9 mouse cellular contexts compared by ENCODE assay signal in genomic region chr12:80687788-80688211, GRCm38 (mm10). TPM values are rescaled to one million over a fixed set of nuclear protein-coding genes. Genes with fewer than 3 reads are reported as not detected.
DNase-seq lines count a peak whose midpoint lies in the region; ATAC-seq lines count a peak whose summit lies in the region.
"Had no signal": no experiment of that assay in that cellular context is flagged by ENCODE, and none has a peak within 500 bp of the region (broad histone marks: within the 10 kb centered on the region; RNA-seq: fewer than 3 reads in every experiment).

No protein-coding gene starts in this region.

- H3K36me3 ChIP-seq in neural tube, embryonic 15.5 days: no peaks in the 10 kb centered on the region
- H3K36me3 ChIP-seq: embryonic facial prominence, embryonic 13.5 days had no signal

- H3K9me3 ChIP-seq in neural tube, embryonic 15.5 days (replicated peaks): no peaks in the 10 kb centered on the region
- H3K9me3 ChIP-seq: embryonic facial prominence, embryonic 13.5 days had no signal

- 0 out of 2 replicates have a peak overlapping the region, but pooled peaks have one; percentile 1 for H3K4me2 ChIP-seq in neural tube, embryonic 15.5 days
- H3K4me2 ChIP-seq: embryonic facial prominence, embryonic 13.5 days had no signal

- 64% methylated on average over 10 of the region's 10 CpGs for WGBS in neural tube, embryonic 15.5 days

- no peak overlapping the region for H3K27ac ChIP-seq in neural tube, embryonic 15.5 days (replicated peaks)
- H3K27ac ChIP-seq: embryonic facial prominence, embryonic 13.5 days had no signal

- peaks cover 27% of the 10 kb centered on the region for H3K27me3 ChIP-seq in neural tube, embryonic 15.5 days (replicated peaks)

- no peak overlapping the region for H3K4me3 ChIP-seq in neural tube, embryonic 15.5 days (replicated peaks)
- H3K4me3 ChIP-seq: embryonic facial prominence, embryonic 13.5 days had no signal

- H3K9ac ChIP-seq in neural tube, embryonic 15.5 days (replicated peaks): no peak overlapping the region
- H3K9ac ChIP-seq: embryonic facial prominence, embryonic 13.5 days had no signal

- peak; percentile 25 for DNase-seq in gastrocnemius, postnatal 10 days
- DNase-seq in gastrocnemius, adult 8-10 months (ENCODE audit: low spot score in 2 of 2): no peak
- DNase-seq in neural tube, embryonic 10.5 days (ENCODE audit: extremely low spot score, low spot score): no peak
- peak; percentile 23 for DNase-seq in fat pad, adult 2 months (ENCODE audit: extremely low read depth, low read depth, low spot score)
- DNase-seq in layer of hippocampus, postnatal 10 days (ENCODE audit: low spot score in 2 of 2): peak; percentile 38 to 47
- no peak for DNase-seq in left cerebral cortex, adult 9 months (ENCODE audit: low spot score in 2 of 2)
- no peak for DNase-seq in c-Kit-positive CD71-positive TER-119-positive erythroid progenitor cells, embryonic 14.5 days (ENCODE audit: low spot score)

- no peak for ATAC-seq in neural tube, embryonic 15.5 days (ENCODE audit: low FRiP score)

- peaks cover 12% of the 10 kb centered on the region for H3K4me1 ChIP-seq in neural tube, embryonic 15.5 days

RNA-seq across cellular contexts. Expression of gene Plekhd1, which starts 4.6 kb away (rescaled TPM):
- total RNA-seq in gastrocnemius, postnatal 10 days (2021): under 1 TPM; 0.21 to 0.43 TPM
- total RNA-seq in gastrocnemius, adult 8-10 months (2022): 1 to 10 TPM in 1 of 4 experiments, under 1 TPM in 2, not detected in 1; 0.27 to 1.0 (median 0.65) TPM
- polyA plus RNA-seq in neural tube, embryonic 15.5 days (2015; fragmentation: Nextera tagmentation; extraction: Ambion mirVana): 10.5 and 11.8 TPM in 2 replicates
- 1 to 10 TPM; 6.8 to 7.4 TPM for total RNA-seq in layer of hippocampus, postnatal 10 days (2021)

RNA-seq across cellular contexts. Expression of gene Erh, which starts 43.7 kb away (rescaled TPM):
- total RNA-seq in gastrocnemius, postnatal 10 days (2021): 10 to 100 TPM; 36.9 to 44.7 TPM
- total RNA-seq in gastrocnemius, adult 8-10 months (2022): 10 to 100 TPM; 15.8 to 25.7 (median 18.7) TPM
- polyA plus RNA-seq in neural tube, embryonic 15.5 days (2015; fragmentation: Nextera tagmentation; extraction: Ambion mirVana): 258 and 270 TPM in 2 replicates
- total RNA-seq in layer of hippocampus, postnatal 10 days (2021): 10 to 100 TPM; 74.7 to 76.8 TPM

RNA-seq across cellular contexts. Expression of gene Slc39a9, which starts 44.1 kb away (rescaled TPM):
- 10 to 100 TPM; 11.8 to 14.2 TPM for total RNA-seq in gastrocnemius, postnatal 10 days (2021)
- total RNA-seq in gastrocnemius, adult 8-10 months (2022): 1 to 10 TPM; 5.7 to 9.3 (median 7.8) TPM
- polyA plus RNA-seq in neural tube, embryonic 15.5 days (2015; fragmentation: Nextera tagmentation; extraction: Ambion mirVana): 22.6 and 25.5 TPM in 2 replicates
- 10 to 100 TPM; 41.9 to 42.6 TPM for total RNA-seq in layer of hippocampus, postnatal 10 days (2021)

Comparison
In these comparisons a context has a peak if more than half of its experiments do, and no peak if none do; other contexts are left out.
1. DNase-seq: peak in gastrocnemius, postnatal 10 days (single experiment), fat pad, adult 2 months (single experiment) and layer of hippocampus, postnatal 10 days (2 of 2); none in gastrocnemius, adult 8-10 months (0 of 2), neural tube, embryonic 10.5 days (single experiment), left cerebral cortex, adult 9 months (0 of 2) and c-Kit-positive CD71-positive TER-119-positive erythroid progenitor cells, embryonic 14.5 days (single experiment).